Mouse (Mus musculus): Measurements from ENCODE around the gene Lrrc73.
A peak's percentile ranks its signal among the peaks of the same experiment; 100 is the strongest.

Gene Lrrc73

GRCm38 (mm10) chr17:46262201-46262694 is 8.9 kb downstream of the Lrrc73 start:
- no peak for DNase-seq

GRCm38 (mm10) chr17:46265502-46265901 is 12.2 kb downstream of the Lrrc73 start:
- no peak for DNase-seq

- peak; percentile 88 to 89 for DNase-seq
Observed at GRCm38 (mm10) chr17:46265918-46266618, 12.7 kb downstream of the Lrrc73 start.

GRCm38 (mm10) chr17:46266986-46267385 is 13.7 kb downstream of the Lrrc73 start:
- DNase-seq = no peak

GRCm38 (mm10) chr17:46267511-46267910 is 14.2 kb downstream of the Lrrc73 start:
- DNase-seq = no peak

- DNase-seq = no peak
Observed at GRCm38 (mm10) chr17:46268026-46268720, 14.8 kb downstream of the Lrrc73 start.

GRCm38 (mm10) chr17:46269771-46270534 is 16.6 kb downstream of the Lrrc73 start:
- no peak for DNase-seq

- no peak for DNase-seq
Observed at GRCm38 (mm10) chr17:46272058-46272457, 18.7 kb downstream of the Lrrc73 start.

GRCm38 (mm10) chr17:46272675-46273074 is 19.3 kb downstream of the Lrrc73 start:
- DNase-seq = peak; percentile 29 to 57

- DNase-seq = no peak
Observed at GRCm38 (mm10) chr17:46273803-46274236, 20.5 kb downstream of the Lrrc73 start.

GRCm38 (mm10) chr17:46274465-46274864 is 21.1 kb downstream of the Lrrc73 start:
- no peak for DNase-seq

GRCm38 (mm10) chr17:46275034-46275433 is 21.7 kb downstream of the Lrrc73 start:
- no peak for DNase-seq

- no peak for DNase-seq
Observed at GRCm38 (mm10) chr17:46275506-46275905, 22.2 kb downstream of the Lrrc73 start.

- no peak for DNase-seq
Observed at GRCm38 (mm10) chr17:46277586-46277985, 24.3 kb downstream of the Lrrc73 start.

GRCm38 (mm10) chr17:46278011-46278765 is 24.9 kb downstream of the Lrrc73 start:
- no peak for DNase-seq

- peak; percentile 96 to 97 for DNase-seq
Observed at GRCm38 (mm10) chr17:46282483-46283123, 29.3 kb downstream of the Lrrc73 start, which contains the start of gene Tjap1. TSS of gene Tjap1 (minus strand) at chr17:46283026.

- no peak for DNase-seq
Observed at GRCm38 (mm10) chr17:46283140-46283539, 29.8 kb downstream of the Lrrc73 start.

- no peak for DNase-seq
Observed at GRCm38 (mm10) chr17:46283911-46284310, 30.6 kb downstream of the Lrrc73 start.

- DNase-seq = no peak
Observed at GRCm38 (mm10) chr17:46284653-46285052, 31.3 kb downstream of the Lrrc73 start.

GRCm38 (mm10) chr17:46285407-46285806 is 32.1 kb downstream of the Lrrc73 start:
- DNase-seq = no peak

GRCm38 (mm10) chr17:46287678-46288095 is 34.4 kb downstream of the Lrrc73 start:
- DNase-seq = peak; percentile 83 to 90

- DNase-seq = no peak
Observed at GRCm38 (mm10) chr17:46296601-46297000, 43.3 kb downstream of the Lrrc73 start.
